ENCODE assay signal across 8 mouse cellular contexts in the genomic region with DNA sequence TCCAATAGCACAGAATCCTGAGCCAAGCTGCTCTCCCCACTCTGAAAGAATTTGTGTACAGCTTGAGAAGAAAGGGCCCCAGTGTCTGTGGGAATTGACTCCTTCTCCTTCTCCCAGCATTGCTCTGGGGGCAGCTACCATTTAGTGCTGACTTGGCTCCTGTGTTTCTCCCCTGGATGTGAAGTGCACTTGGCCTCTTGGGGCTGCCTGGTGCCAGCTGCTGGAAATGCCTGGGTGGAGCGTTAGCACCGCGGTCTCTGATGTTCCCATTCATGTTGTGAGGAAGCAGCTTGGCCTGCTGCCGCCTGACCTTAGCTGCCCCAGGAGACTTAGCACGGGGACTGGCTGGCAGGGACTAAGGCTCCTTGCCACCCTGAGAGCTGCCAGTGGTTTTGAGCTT. TPM values are rescaled to one million over a fixed set of nuclear protein-coding genes. Genes with fewer than 3 reads are reported as not detected.
DNase-seq lines count a peak whose midpoint lies in the region; ATAC-seq lines count a peak whose summit lies in the region.
"Had no signal": no experiment of that assay in that cellular context is flagged by ENCODE, and none has a peak within 500 bp of the region (broad histone marks: within the 10 kb centered on the region; RNA-seq: fewer than 3 reads in every experiment).

No protein-coding gene starts in this region.

- DNase-seq in midbrain, embryonic 11.5 days (ENCODE audit: low spot score, missing footprints): peak; percentile 66
- DNase-seq in midbrain, embryonic 10.5 days (ENCODE audit: low spot score): no peak
- DNase-seq in gastrocnemius, adult 8-10 months (ENCODE audit: low spot score in 2 of 2): peak; percentile 84 to 89
- peak; percentile 73 to 86 for DNase-seq in layer of hippocampus, adult 8-10 months (ENCODE audit: low spot score in 2 of 2)
- peak; percentile 50 for DNase-seq in right cerebral cortex, postnatal 4 days
- DNase-seq in liver: no peak
- DNase-seq in liver, embryonic 11.5 days (ENCODE audit: low spot score): no peak

- 90% methylated on average over 5 of the region's 5 CpGs for WGBS in midbrain, embryonic 11.5 days
- 88% methylated on average over 5 of the region's 5 CpGs for WGBS in midbrain, embryonic 10.5 days
- 94% methylated on average over 5 of the region's 5 CpGs for WGBS in liver, embryonic 11.5 days

- H3K4me2 ChIP-seq in midbrain, embryonic 11.5 days: no peak overlapping the region
- no peak overlapping the region for H3K4me2 ChIP-seq in liver, embryonic 11.5 days
- H3K4me2 ChIP-seq: stomach, embryonic 15.5 days had no signal

- no peaks in the 10 kb centered on the region for H3K9me3 ChIP-seq in midbrain, embryonic 11.5 days (ENCODE audit: control insufficient read depth, low read length)
- H3K9me3 ChIP-seq in midbrain, embryonic 10.5 days (replicated peaks): no peaks in the 10 kb centered on the region
- no peaks in the 10 kb centered on the region for H3K9me3 ChIP-seq in liver, embryonic 11.5 days (ENCODE audit: control insufficient read depth, low read length)
- H3K9me3 ChIP-seq: stomach, embryonic 15.5 days had no signal

- no peaks in the 10 kb centered on the region for H3K4me1 ChIP-seq in midbrain, embryonic 11.5 days (ENCODE audit: control insufficient read depth, insufficient read depth, low read length)
- no peaks in the 10 kb centered on the region for H3K4me1 ChIP-seq in midbrain, embryonic 10.5 days
- no peaks in the 10 kb centered on the region for H3K4me1 ChIP-seq in liver, embryonic 11.5 days (replicated peaks; ENCODE audit: control insufficient read depth, insufficient read depth, low read length)
- H3K4me1 ChIP-seq: stomach, embryonic 15.5 days had no signal

- no peaks in the 10 kb centered on the region for H3K27me3 ChIP-seq in midbrain, embryonic 11.5 days (ENCODE audit: control insufficient read depth, insufficient read depth, low read length)
- H3K27me3 ChIP-seq in midbrain, embryonic 10.5 days (ENCODE audit: low read depth, poor library complexity, severe bottlenecking): no peaks in the 10 kb centered on the region
- H3K27me3 ChIP-seq in liver, embryonic 11.5 days (replicated peaks; ENCODE audit: control insufficient read depth, insufficient read depth, low read length): no peaks in the 10 kb centered on the region
- H3K27me3 ChIP-seq: stomach, embryonic 15.5 days had no signal

- no peak for ATAC-seq in midbrain, embryonic 11.5 days (ENCODE audit: low FRiP score)
- ATAC-seq in liver, embryonic 11.5 days (replicated peaks; ENCODE audit: low FRiP score): no peak

- no peak overlapping the region for H3K9ac ChIP-seq in midbrain, embryonic 11.5 days (ENCODE audit: low read length)
- H3K9ac ChIP-seq in liver, embryonic 11.5 days (ENCODE audit: low read depth, low read length): no peak overlapping the region
- H3K9ac ChIP-seq: stomach, embryonic 15.5 days had no signal

- H3K36me3 ChIP-seq in midbrain, embryonic 11.5 days (ENCODE audit: control insufficient read depth, insufficient read depth, low read length): peaks cover 77% of the 10 kb centered on the region
- peaks cover 100% of the 10 kb centered on the region for H3K36me3 ChIP-seq in midbrain, embryonic 10.5 days
- peaks cover 91% of the 10 kb centered on the region for H3K36me3 ChIP-seq in liver, embryonic 11.5 days (ENCODE audit: control insufficient read depth, insufficient read depth, low read length)

- no peak overlapping the region for H3K4me3 ChIP-seq in midbrain, embryonic 11.5 days (ENCODE audit: low read depth, low read length)
- no peak overlapping the region for H3K4me3 ChIP-seq in midbrain, embryonic 10.5 days
- no peak overlapping the region for H3K4me3 ChIP-seq in liver, embryonic 11.5 days (ENCODE audit: low read depth, low read length)
- H3K4me3 ChIP-seq: stomach, embryonic 15.5 days had no signal

- H3K27ac ChIP-seq in midbrain, embryonic 11.5 days (ENCODE audit: low read depth, low read length): no peak overlapping the region
- H3K27ac ChIP-seq in midbrain, embryonic 10.5 days (replicated peaks): no peak overlapping the region
- no peak overlapping the region for H3K27ac ChIP-seq in liver, embryonic 11.5 days (ENCODE audit: low read depth, low read length)
- H3K27ac ChIP-seq: stomach, embryonic 15.5 days had no signal

RNA-seq across cellular contexts. Expression of gene Tbc1d10a, which starts 12.0 kb away (rescaled TPM):
- polyA plus RNA-seq in midbrain, embryonic 11.5 days (2014; fragmentation: Nextera tagmentation; extraction: Ambion mirVana): 14.6 and 17.3 TPM in 2 replicates
- 26.3 and 26.4 TPM in 2 replicates for polyA plus RNA-seq in midbrain, embryonic 10.5 days (2016; fragmentation: Nextera tagmentation; extraction: Ambion mirVana)
- total RNA-seq in gastrocnemius, adult 8-10 months (2022): 1 to 10 TPM; 2.7 to 4.5 (median 3.7) TPM
- total RNA-seq in layer of hippocampus, adult 8-10 months (2022): 10 to 100 TPM; 26.7 to 31.7 (median 28.8) TPM
- polyA plus RNA-seq in liver, embryonic 11.5 days (2014; fragmentation: Nextera tagmentation; extraction: Ambion mirVana): 13.2 and 13.6 TPM in 2 replicates

RNA-seq across cellular contexts. Expression of gene Sf3a1, which starts 14.4 kb away (rescaled TPM):
- polyA plus RNA-seq in midbrain, embryonic 11.5 days (2014; fragmentation: Nextera tagmentation; extraction: Ambion mirVana): 92.1 and 93.6 TPM in 2 replicates
- polyA plus RNA-seq in midbrain, embryonic 10.5 days (2016; fragmentation: Nextera tagmentation; extraction: Ambion mirVana): 95.2 and 97.1 TPM in 2 replicates
- total RNA-seq in gastrocnemius, adult 8-10 months (2022): 10 to 100 TPM; 11.3 to 15.6 (median 12.2) TPM
- total RNA-seq in layer of hippocampus, adult 8-10 months (2022): 10 to 100 TPM; 57.6 to 66.7 (median 63.6) TPM
- polyA plus RNA-seq in liver, embryonic 11.5 days (2014; fragmentation: Nextera tagmentation; extraction: Ambion mirVana): 76.0 and 76.7 TPM in 2 replicates

RNA-seq across cellular contexts. Expression of gene Ccdc157, which starts 14.5 kb away (rescaled TPM):
- 2.5 and 3.1 TPM in 2 replicates for polyA plus RNA-seq in midbrain, embryonic 11.5 days (2014; fragmentation: Nextera tagmentation; extraction: Ambion mirVana)
- polyA plus RNA-seq in midbrain, embryonic 10.5 days (2016; fragmentation: Nextera tagmentation; extraction: Ambion mirVana): 6.9 and 8.3 TPM in 2 replicates
- 1 to 10 TPM; 1.7 to 2.5 (median 2.2) TPM for total RNA-seq in gastrocnemius, adult 8-10 months (2022)
- total RNA-seq in layer of hippocampus, adult 8-10 months (2022): 10 to 100 TPM; 13.8 to 18.5 (median 15.4) TPM
- 2.2 and 2.3 TPM in 2 replicates for polyA plus RNA-seq in liver, embryonic 11.5 days (2014; fragmentation: Nextera tagmentation; extraction: Ambion mirVana)

RNA-seq across cellular contexts. Expression of gene Rnf215, which starts 39.6 kb away (rescaled TPM):
- 23.5 and 26.7 TPM in 2 replicates for polyA plus RNA-seq in midbrain, embryonic 11.5 days (2014; fragmentation: Nextera tagmentation; extraction: Ambion mirVana)
- polyA plus RNA-seq in midbrain, embryonic 10.5 days (2016; fragmentation: Nextera tagmentation; extraction: Ambion mirVana): 21.3 and 29.3 TPM in 2 replicates
- total RNA-seq in gastrocnemius, adult 8-10 months (2022): 1 to 10 TPM; 2.9 to 4.4 (median 4.0) TPM
- 10 to 100 TPM; 32.4 to 36.4 (median 35.0) TPM for total RNA-seq in layer of hippocampus, adult 8-10 months (2022)
- polyA plus RNA-seq in liver, embryonic 11.5 days (2014; fragmentation: Nextera tagmentation; extraction: Ambion mirVana): 10.4 and 11.6 TPM in 2 replicates

RNA-seq across cellular contexts. Expression of gene Castor1, which starts 43.4 kb away (rescaled TPM):
- polyA plus RNA-seq in midbrain, embryonic 11.5 days (2014; fragmentation: Nextera tagmentation; extraction: Ambion mirVana): 2.5 and 2.7 TPM in 2 replicates
- 2.7 and 3.4 TPM in 2 replicates for polyA plus RNA-seq in midbrain, embryonic 10.5 days (2016; fragmentation: Nextera tagmentation; extraction: Ambion mirVana)
- total RNA-seq in gastrocnemius, adult 8-10 months (2022): 1 to 10 TPM in 3 of 4 experiments, under 1 TPM in 1; 0.56 to 2.9 (median 1.8) TPM
- 1 to 10 TPM; 3.1 to 5.8 (median 4.9) TPM for total RNA-seq in layer of hippocampus, adult 8-10 months (2022)
- 2.0 and 2.4 TPM in 2 replicates for polyA plus RNA-seq in liver, embryonic 11.5 days (2014; fragmentation: Nextera tagmentation; extraction: Ambion mirVana)

Comparison
In these comparisons a context has a peak if more than half of its experiments do, and no peak if none do; other contexts are left out.
1. DNase-seq: peak in midbrain, embryonic 11.5 days (single experiment), gastrocnemius, adult 8-10 months (2 of 2), layer of hippocampus, adult 8-10 months (2 of 2) and right cerebral cortex, postnatal 4 days (single experiment); none in midbrain, embryonic 10.5 days (single experiment), liver (single experiment) and liver, embryonic 11.5 days (single experiment).